Mouse (Mus musculus) spleen, postnatal 4 days (tissue): ENCODE data around the gene Abr.

Experiments
- DNase-seq, 2 experiments: peaks; one replicate each; pipeline ENCODE4 v3.0.0; 2022; ENCODE audit warnings: low spot score in 2 of 2

Gene Abr

GRCm38 (mm10) chr11:76622152-76622565 lies at the start of gene Abr:
TSS of gene Abr (minus strand) at chr11:76622314.
- peak; percentile 24 to 67 for DNase-seq

GRCm38 (mm10) chr11:76667807-76668206 lies 45.7 kb upstream of the Abr start:
- DNase-seq = no peak

GRCm38 (mm10) chr11:76666002-76666649 lies 44.0 kb upstream of the Abr start:
- no peak for DNase-seq

DNA sequence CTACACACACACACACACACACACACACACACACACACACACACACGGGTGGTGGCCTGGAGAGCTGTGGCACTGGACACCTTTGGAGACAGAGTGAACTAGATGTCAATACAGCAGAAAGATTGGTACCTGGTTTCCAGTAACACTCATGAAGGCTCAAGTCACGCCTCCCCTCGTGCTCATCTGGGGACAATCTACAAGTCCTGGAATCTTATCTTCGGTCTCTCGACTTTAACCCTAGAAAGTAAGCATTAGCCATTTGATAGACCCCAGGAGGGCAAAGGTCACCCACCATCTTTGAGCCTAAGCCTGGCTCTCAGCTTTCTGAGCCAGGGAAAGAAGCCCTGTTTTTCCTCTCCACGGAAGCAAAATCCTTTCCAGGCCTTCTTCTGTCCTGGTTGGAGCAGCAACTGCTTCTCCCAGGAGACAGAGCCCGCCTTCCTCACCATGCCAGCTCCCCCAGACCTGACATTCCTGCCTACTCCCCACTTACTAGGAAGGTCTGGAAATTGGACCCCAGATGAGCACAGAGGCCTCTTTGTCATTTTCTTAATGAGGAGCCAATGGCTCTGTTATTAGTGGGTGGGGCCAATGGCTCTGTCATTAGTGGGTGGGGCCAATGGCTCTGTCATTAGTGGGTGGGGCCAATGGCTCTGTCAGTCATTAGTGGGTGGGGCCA lies 39.8 kb upstream of the Abr start:
- DNase-seq = no peak

- no peak for DNase-seq
Measured at GRCm38 (mm10) chr11:76659138-76659930, 37.2 kb upstream of the Abr start.

DNA sequence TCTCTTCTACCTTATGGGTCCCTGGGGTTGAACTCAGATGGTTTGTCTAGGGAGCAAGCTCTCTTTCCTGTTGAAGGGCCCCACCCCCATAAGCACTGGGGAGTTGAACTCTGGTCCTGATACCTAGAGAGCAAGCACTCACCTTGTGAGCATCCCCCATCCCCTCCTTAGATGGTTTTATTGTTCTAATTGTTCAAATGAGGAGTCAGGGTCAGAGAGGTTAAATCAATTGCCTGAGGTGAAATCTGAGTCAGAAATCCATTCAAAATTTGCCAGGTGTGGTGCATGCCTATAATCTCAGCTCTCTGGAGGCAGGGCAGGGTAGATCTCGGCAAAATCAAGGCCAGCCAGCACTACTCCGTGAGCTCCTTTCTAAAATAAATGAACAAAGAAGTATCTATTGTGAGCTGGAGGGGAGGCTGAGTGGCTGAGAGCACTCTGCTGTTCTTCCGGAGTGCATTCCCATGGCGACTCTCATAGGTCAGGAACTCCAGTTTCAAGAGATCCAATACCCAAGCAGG lies 35.4 kb upstream of the Abr start:
- no peak for DNase-seq

DNA sequence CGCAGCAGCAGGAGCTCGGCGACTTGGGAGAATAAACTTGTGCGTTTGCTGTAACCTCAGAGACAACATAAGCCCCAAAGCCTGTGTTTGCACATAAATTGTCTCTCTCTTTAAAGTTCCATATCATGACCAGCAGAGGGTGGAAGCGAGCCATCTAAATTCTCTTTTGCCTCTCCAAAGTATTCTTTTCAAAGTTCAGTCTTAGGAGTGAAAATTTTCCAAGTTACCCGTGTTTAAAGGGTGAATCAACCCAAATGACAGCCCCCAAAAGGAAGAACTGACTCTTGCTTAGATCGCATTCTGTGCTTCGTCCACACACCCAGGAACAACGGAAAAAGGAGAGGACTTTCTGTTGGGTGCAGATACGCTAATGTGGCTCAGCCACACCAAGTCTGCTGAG lies 33.0 kb upstream of the Abr start:
- DNase-seq = no peak

DNA sequence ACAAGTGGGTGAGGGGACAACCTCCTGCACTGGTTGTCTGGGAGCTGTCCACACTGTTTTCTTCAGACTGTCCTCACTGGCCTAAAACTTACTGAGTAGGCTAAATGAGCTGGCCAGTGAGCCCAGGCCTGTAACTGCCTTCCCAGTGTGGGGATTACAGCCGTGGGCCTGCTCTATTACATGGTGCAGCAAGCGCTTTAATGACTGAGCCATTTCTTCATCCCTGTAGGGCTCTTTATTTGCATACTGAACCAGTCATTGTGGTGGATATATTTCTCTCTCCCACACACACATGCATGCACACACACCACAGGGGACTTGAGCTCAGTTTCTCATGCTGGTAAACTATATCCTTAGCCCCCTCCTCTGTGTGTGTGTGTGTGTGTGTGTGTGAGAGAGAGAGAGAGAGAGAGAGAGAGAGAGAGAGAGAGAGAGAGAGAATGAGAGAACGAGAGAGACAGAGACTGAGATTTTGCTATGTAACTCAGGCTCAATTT lies 30.8 kb upstream of the Abr start:
- DNase-seq = no peak

- no peak for DNase-seq
Measured at GRCm38 (mm10) chr11:76650862-76651560, 28.9 kb upstream of the Abr start.

- peak; percentile 63 to 85 for DNase-seq
Measured at GRCm38 (mm10) chr11:76647500-76647899, 25.4 kb upstream of the Abr start.

DNA sequence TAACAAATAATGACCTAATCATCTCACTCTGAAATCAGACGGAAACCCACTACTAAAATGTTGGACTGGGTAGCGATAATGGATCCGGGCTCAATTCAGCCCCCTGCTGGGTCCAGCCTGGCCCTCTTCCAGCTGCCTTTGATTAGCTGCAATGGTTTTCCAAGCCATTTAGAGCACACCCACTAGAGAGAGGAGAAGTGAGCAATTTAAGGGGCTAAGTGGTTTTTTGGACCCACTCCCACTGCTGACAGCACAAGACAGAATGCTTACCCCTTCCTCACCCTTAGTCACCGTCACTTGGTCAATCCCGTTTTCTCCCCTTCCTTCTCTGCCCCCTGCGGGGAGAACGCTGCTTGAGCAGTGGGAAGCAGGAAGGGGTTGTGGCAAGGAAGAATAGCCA lies 24.9 kb upstream of the Abr start:
- DNase-seq = no peak

- peak; percentile 75 to 93 for DNase-seq
Measured at GRCm38 (mm10) chr11:76645955-76646354, 23.8 kb upstream of the Abr start.

- DNase-seq = no peak
Measured at GRCm38 (mm10) chr11:76645036-76645435, 22.9 kb upstream of the Abr start.

GRCm38 (mm10) chr11:76644257-76644656 lies 22.1 kb upstream of the Abr start:
- no peak for DNase-seq

DNA sequence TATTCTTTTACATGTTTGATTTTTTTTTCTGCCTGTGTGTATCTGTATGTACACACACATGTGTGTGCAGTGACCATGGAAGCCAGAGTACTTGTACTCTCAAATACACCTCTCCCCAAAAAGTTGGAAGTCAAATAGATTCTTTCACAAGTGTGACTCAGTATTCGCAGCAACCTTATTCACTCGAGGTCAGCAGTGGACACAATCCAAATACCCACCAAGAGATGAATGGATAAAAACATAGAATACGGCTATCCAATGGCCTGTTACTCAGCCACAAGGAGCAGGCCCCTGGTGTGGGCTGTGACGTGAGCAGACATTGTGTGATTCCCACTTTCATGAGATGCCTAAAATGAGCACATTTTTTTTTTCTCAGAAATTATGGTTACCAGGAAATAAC lies 18.1 kb upstream of the Abr start:
- DNase-seq = no peak

GRCm38 (mm10) chr11:76639269-76639985 lies 17.3 kb upstream of the Abr start:
- DNase-seq = no peak

- no peak for DNase-seq
Measured at GRCm38 (mm10) chr11:76630487-76630886, 8.4 kb upstream of the Abr start.

GRCm38 (mm10) chr11:76630023-76630422 lies 7.9 kb upstream of the Abr start:
- no peak for DNase-seq

- no peak for DNase-seq
Measured at GRCm38 (mm10) chr11:76628613-76629012, 6.5 kb upstream of the Abr start.

DNA sequence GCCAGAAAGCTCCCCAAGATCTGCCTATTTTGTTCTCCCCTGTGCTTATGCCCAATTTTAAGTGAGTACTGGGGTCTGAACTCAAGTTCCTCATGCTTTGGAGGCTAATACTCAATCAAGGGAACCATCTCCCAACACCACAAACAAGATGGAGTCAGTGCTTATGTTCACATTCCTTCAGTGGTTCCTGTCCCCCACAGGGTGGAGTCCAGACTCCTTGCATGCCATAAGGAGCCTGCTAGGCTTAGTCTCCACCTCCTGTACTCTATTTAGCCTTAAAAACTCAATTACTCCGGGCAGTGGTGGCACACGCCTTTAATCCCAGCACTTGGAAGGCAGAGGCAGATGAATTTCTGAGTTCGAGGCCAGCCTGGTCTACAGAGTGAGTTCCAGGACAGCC lies 2.8 kb upstream of the Abr start:
- DNase-seq = no peak

- no peak for DNase-seq
Measured at GRCm38 (mm10) chr11:76624071-76624470, 2.0 kb upstream of the Abr start.
